Mouse (Mus musculus) urinary bladder, adult 18-20 months (tissue): ENCODE measurements around the gene Hspa1a.
"Not testable (repeated sequence)": the region's sequence is repeated elsewhere in the genome, so short reads cannot be mapped to it uniquely, and the experiment has no call there.

Source experiments
- DNase-seq, 2 experiments: peaks; one replicate each; pipeline ENCODE4 v3.0.0; 2022; ENCODE audit warnings: low spot score in 2 of 2, mixed read lengths in 2 of 2

Gene Hspa1a

GRCm38 (mm10) chr17:35001452-35002152, 29.6 kb upstream of the Hspa1a start:
- DNase-seq = no peak

- DNase-seq = peak; percentile 82 to 92
Observed at GRCm38 (mm10) chr17:35000717-35001451, 28.9 kb upstream of the Hspa1a start, which contains the start of gene Vars. Gene Vars (plus strand): TSS chr17:35000987.

GRCm38 (mm10) chr17:34999871-35000716, 28.1 kb upstream of the Hspa1a start:
- not testable (repeated sequence) for DNase-seq

- no peak for DNase-seq
Observed at GRCm38 (mm10) chr17:34998526-34999430, 26.8 kb upstream of the Hspa1a start.

- no peak for DNase-seq
Observed at GRCm38 (mm10) chr17:34997142-34997483, 25.2 kb upstream of the Hspa1a start.

- DNase-seq = no peak
Observed at GRCm38 (mm10) chr17:34996411-34997141, 24.6 kb upstream of the Hspa1a start.

GRCm38 (mm10) chr17:34995927-34996326, 24.0 kb upstream of the Hspa1a start:
- DNase-seq = not testable (repeated sequence)

GRCm38 (mm10) chr17:34995192-34995591, 23.2 kb upstream of the Hspa1a start:
- DNase-seq = not testable (repeated sequence)

GRCm38 (mm10) chr17:34994751-34995150, 22.8 kb upstream of the Hspa1a start:
- DNase-seq = no peak

- DNase-seq = no peak
Observed at GRCm38 (mm10) chr17:34984218-34984617, 12.3 kb upstream of the Hspa1a start.

- DNase-seq = no peak
Observed at GRCm38 (mm10) chr17:34982328-34982727, 10.4 kb upstream of the Hspa1a start.

GRCm38 (mm10) chr17:34981690-34982180, 9.8 kb upstream of the Hspa1a start, which contains the start of gene Lsm2:
Gene Lsm2 (plus strand): TSS chr17:34981862.
- peak; percentile 88 to 94 for DNase-seq

- no peak for DNase-seq
Observed at GRCm38 (mm10) chr17:34980655-34981054, 8.7 kb upstream of the Hspa1a start.

GRCm38 (mm10) chr17:34979631-34980030, 7.7 kb upstream of the Hspa1a start:
- no peak for DNase-seq

GRCm38 (mm10) chr17:34978239-34978638, 6.3 kb upstream of the Hspa1a start:
- DNase-seq = no peak

- no peak for DNase-seq
Observed at GRCm38 (mm10) chr17:34977000-34977399, 5.0 kb upstream of the Hspa1a start.

- no peak for DNase-seq
Observed at GRCm38 (mm10) chr17:34975581-34976492, 3.9 kb upstream of the Hspa1a start.

GRCm38 (mm10) chr17:34971694-34972068, 275 bp downstream of the Hspa1a start:
- not testable (repeated sequence) for DNase-seq

GRCm38 (mm10) chr17:34970850-34971249, 1.1 kb downstream of the Hspa1a start:
- not testable (repeated sequence) for DNase-seq
